Mouse (Mus musculus): Measurements from ENCODE around the gene Smad3. TPM values are rescaled to one million over a fixed set of nuclear protein-coding genes. Genes with fewer than 3 reads are reported as not detected.

Gene Smad3
- polyA plus RNA-seq, 1 experiment: 25.5 TPM

DNA sequence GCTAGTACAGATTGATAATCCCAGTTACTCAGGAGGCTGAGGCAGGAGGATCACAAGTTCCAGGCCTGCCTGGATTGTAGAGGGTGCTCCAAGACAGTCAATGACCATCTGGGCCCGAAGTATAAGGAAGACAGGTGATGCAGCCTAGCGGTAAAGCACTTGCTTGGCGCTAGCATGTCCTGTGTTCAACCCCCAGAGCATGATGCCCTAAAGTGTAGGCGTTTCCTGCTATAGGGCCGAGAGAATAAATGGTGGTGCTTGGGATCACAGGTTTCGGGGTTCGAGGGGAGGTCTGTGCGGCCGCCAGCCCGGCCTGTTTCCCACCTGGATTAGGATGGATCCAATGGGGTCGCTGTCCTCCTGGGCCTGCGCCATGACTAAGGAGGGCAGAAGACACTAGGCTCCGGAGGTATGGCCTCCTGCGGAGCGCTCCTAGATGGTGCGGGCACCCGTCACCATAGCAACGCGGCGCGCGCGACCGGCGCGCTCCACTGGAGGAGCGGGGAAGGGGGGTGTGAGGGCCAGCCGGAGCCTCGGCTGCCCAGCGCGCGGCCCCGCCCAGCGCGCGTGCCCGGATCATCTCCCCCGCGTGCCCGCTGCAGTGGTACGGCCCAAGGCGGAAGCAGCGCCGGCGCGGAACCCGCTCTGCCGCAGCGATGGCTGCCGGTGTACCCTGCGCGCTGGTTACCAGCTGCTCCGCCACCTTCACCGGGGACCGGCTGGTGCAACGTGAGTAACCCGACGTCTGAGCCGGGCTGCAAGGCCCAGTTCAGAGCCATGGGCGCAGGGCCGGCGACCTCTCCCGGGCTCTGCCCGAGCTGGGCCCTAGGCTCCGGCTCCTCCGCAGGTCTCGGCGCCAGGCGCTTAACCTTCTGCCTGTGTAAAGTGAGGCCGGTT is 155.5 kb downstream of the Smad3 start, which contains the start of the genes Iqch and Aagab:
Iqch (minus strand) TSS at position 451 of the 897 bp plus-strand sequence.
Aagab (plus strand) TSS at position 618 of the 897 bp plus-strand sequence.
- no peaks in the 10 kb centered on the region for H3K27me3 ChIP-seq (ENCODE audit: control insufficient read depth, insufficient read depth, insufficient read length)
- no peak for TF ChIP-seq SRF (IDR thresholded peaks at IDR 0.05; ENCODE audit: control insufficient read depth, insufficient read length, low read depth)
- peak in 1 of 3 experiments; percentile 41 for TF ChIP-seq MYOG (IDR thresholded peaks at IDR 0.05; ENCODE audit: control insufficient read depth in 1 of 3, insufficient read depth in 1 of 3, insufficient read length in 2 of 3, low read depth in 2 of 3)
- no peak for TF ChIP-seq MAX (IDR thresholded peaks at IDR 0.05; ENCODE audit: low read depth)
- peak; percentile 87 for TF ChIP-seq POLR2AphosphoS2 (IDR thresholded peaks at IDR 0.05; ENCODE audit: insufficient read length, low read depth)
- peak; percentile 98 for TF ChIP-seq POLR2A (IDR thresholded peaks at IDR 0.05; ENCODE audit: insufficient read length, low read depth)
- TF ChIP-seq MYOD1 (IDR thresholded peaks at IDR 0.05; ENCODE audit: control insufficient read depth in 1 of 3, insufficient read length in 2 of 3, low read depth in 2 of 3): peak in 2 of 3 experiments; percentile 23 to 72
- no peak for TF ChIP-seq E2F4 (IDR thresholded peaks at IDR 0.05; ENCODE audit: insufficient read depth)
- peaks cover 23% of the 10 kb centered on the region for H3K79me2 ChIP-seq (ENCODE audit: control insufficient read depth, insufficient read depth)
- peak within 1 kb of the TSS; percentile 92 for H3K4me2 ChIP-seq (ENCODE audit: low read depth)
- peak within 1 kb of the TSS; percentile 71 for H3K4me3 ChIP-seq
- H3ac ChIP-seq (ENCODE audit: control insufficient read depth, insufficient read length): peak within 1 kb of the TSS; percentile 45
- H3K36me3 ChIP-seq (ENCODE audit: control insufficient read depth, insufficient read depth): no peaks in the 10 kb centered on the region

Other genes starting within 250 kb of the Smad3 start
- gene Iqch, start 155.5 kb downstream of the Smad3 start, polyA plus RNA-seq (2012; fragmentation: generic; extraction: Trizol): not detected
- 10.4 TPM for gene Aagab, start 155.3 kb downstream of the Smad3 start, polyA plus RNA-seq (2012; fragmentation: generic; extraction: Trizol)